Mouse (Mus musculus) WW6 (cell line): ENCODE measurements at regions not wholly inside any gene's neighbourhood (a gene's known extent, or its start where the extent isn't known, plus 50 kb on each side); places are given as distances from the start of the nearest gene placed in this dataset.

Experiments
- DNase-seq: peaks from one replicate; pipeline ENCODE4 v3.0.0-alpha.2; 2013; ENCODE audit warnings: low read depth, low spot score

- DNase-seq = no peak
These were observed 250.1 kb upstream of the Nmur2 start for GRCm38 (mm10) chr11:56290651-56291578.

- DNase-seq = no peak
These were observed 244.9 kb upstream of the Nmur2 start for GRCm38 (mm10) chr11:56285575-56286260.

GRCm38 (mm10) chr11:56281201-56281600 lies 240.4 kb upstream of the Nmur2 start:
- DNase-seq = no peak

- DNase-seq = no peak
These were observed 239.4 kb upstream of the Nmur2 start for GRCm38 (mm10) chr11:56280216-56280615.

- no peak for DNase-seq
These were observed 229.2 kb upstream of the Nmur2 start for GRCm38 (mm10) chr11:56269915-56270493.

GRCm38 (mm10) chr11:56262726-56263125 lies 221.9 kb upstream of the Nmur2 start:
- DNase-seq = no peak

- no peak for DNase-seq
These were observed 215.5 kb upstream of the Nmur2 start for GRCm38 (mm10) chr11:56256356-56256755.

- no peak for DNase-seq
These were observed 213.6 kb upstream of the Nmur2 start for GRCm38 (mm10) chr11:56254437-56254836.

GRCm38 (mm10) chr11:56247333-56247823 lies 206.6 kb upstream of the Nmur2 start:
- DNase-seq = no peak

- DNase-seq = peak; percentile 18
These were observed 205.9 kb upstream of the Nmur2 start for GRCm38 (mm10) chr11:56246549-56247332.

- DNase-seq = no peak
These were observed 204.1 kb upstream of the Nmur2 start for GRCm38 (mm10) chr11:56244951-56245350.

GRCm38 (mm10) chr11:56243447-56243846 lies 202.6 kb upstream of the Nmur2 start:
- no peak for DNase-seq

- DNase-seq = no peak
These were observed 197.9 kb upstream of the Nmur2 start for GRCm38 (mm10) chr11:56238745-56239144.

- no peak for DNase-seq
These were observed 184.2 kb upstream of the Nmur2 start for GRCm38 (mm10) chr11:56224999-56225398.

GRCm38 (mm10) chr11:56215706-56216105 lies 174.9 kb upstream of the Nmur2 start:
- DNase-seq = no peak

GRCm38 (mm10) chr11:56201844-56202243 lies 161.0 kb upstream of the Nmur2 start:
- DNase-seq = no peak

GRCm38 (mm10) chr11:56195316-56195715 lies 154.5 kb upstream of the Nmur2 start:
- DNase-seq = no peak

- no peak for DNase-seq
These were observed 152.6 kb upstream of the Nmur2 start for GRCm38 (mm10) chr11:56193426-56193825.

GRCm38 (mm10) chr11:56173895-56174294 lies 133.1 kb upstream of the Nmur2 start:
- DNase-seq = no peak

GRCm38 (mm10) chr11:56173246-56173645 lies 132.4 kb upstream of the Nmur2 start:
- DNase-seq = no peak

- DNase-seq = no peak
These were observed 128.8 kb upstream of the Nmur2 start for GRCm38 (mm10) chr11:56169576-56169975.
